In the genomic region with DNA sequence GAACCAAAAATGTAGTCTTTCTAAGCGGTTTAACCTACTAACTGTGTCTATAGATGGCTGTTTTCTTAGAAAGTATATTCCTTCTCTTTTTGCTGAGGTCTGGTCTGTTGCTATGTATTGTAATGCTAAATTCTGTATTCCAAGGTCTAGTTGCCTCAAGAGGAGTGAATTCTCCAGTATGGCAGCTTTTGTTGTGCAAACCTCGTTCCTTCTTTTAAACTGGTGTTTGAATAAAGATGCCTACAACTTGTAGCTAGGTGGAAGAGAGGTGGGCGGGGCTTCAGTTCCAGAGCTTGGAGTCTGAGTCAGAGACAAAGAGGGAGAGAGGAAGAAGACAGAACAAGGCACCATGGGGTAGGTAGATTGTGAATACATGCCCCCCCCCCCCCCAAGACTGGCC, we compare ENCODE assay signal across 24 mouse cellular contexts. TPM values are rescaled to one million over a fixed set of nuclear protein-coding genes. Genes with fewer than 3 reads are reported as not detected.
A peak's percentile ranks its signal among the peaks of the same experiment; 100 is the strongest.
DNase-seq lines count a peak whose midpoint lies in the region; ATAC-seq and TF ChIP-seq lines count a peak whose summit lies in the region.
"Had no signal": no experiment of that assay in that cellular context is flagged by ENCODE, and none has a peak within 500 bp of the region (broad histone marks: within the 10 kb centered on the region; RNA-seq: fewer than 3 reads in every experiment).

No protein-coding gene starts in this region.

- H3K36me3 ChIP-seq in midbrain, embryonic 11.5 days (ENCODE audit: control insufficient read depth, insufficient read depth, low read length): no peaks in the 10 kb centered on the region
- H3K36me3 ChIP-seq in midbrain, embryonic 16.5 days (ENCODE audit: control insufficient read depth, insufficient read depth, low read length): no peaks in the 10 kb centered on the region
- no peaks in the 10 kb centered on the region for H3K36me3 ChIP-seq in MEL (ENCODE audit: control insufficient read depth in 1 of 2, insufficient read depth in 2 of 2, low read length in 2 of 2)
- H3K36me3 ChIP-seq: forebrain, embryonic 10.5 days; G1E; hindbrain, embryonic 12.5 days; hindbrain, embryonic 15.5 days; intestine, embryonic 15.5 days had no signal

- no peaks in the 10 kb centered on the region for H3K27me3 ChIP-seq in midbrain, embryonic 11.5 days (ENCODE audit: control insufficient read depth, insufficient read depth, low read length)
- H3K27me3 ChIP-seq in midbrain, embryonic 16.5 days (ENCODE audit: control insufficient read depth, insufficient read depth, low read depth, low read length): no peaks in the 10 kb centered on the region
- no peaks in the 10 kb centered on the region; a peak in 1 of 4 replicates for H3K27me3 ChIP-seq in MEL (ENCODE audit: control insufficient read depth in 1 of 2, insufficient read depth in 2 of 2, low read length in 2 of 2)
- H3K27me3 ChIP-seq: forebrain, embryonic 13.5 days; hindbrain, embryonic 12.5 days; hindbrain, embryonic 15.5 days; intestine, embryonic 15.5 days had no signal

- H3K4me2 ChIP-seq in midbrain, embryonic 11.5 days: no peak overlapping the region
- H3K4me2 ChIP-seq in midbrain, embryonic 16.5 days (ENCODE audit: low read length): no peak overlapping the region
- H3K4me2 ChIP-seq: forebrain, embryonic 13.5 days; heart, embryonic 11.5 days; hindbrain, embryonic 12.5 days; hindbrain, embryonic 15.5 days; intestine, embryonic 15.5 days had no signal

- TF ChIP-seq RAD21 in MEL (IDR thresholded peaks at IDR 0.05; ENCODE audit: low read depth, low read length): no peak

- no peaks in the 10 kb centered on the region for H3K9me3 ChIP-seq in midbrain, embryonic 11.5 days (ENCODE audit: control insufficient read depth, low read length)
- no peaks in the 10 kb centered on the region for H3K9me3 ChIP-seq in midbrain, embryonic 16.5 days (replicated peaks; ENCODE audit: control insufficient read depth, low read length, poor library complexity, severe bottlenecking)
- no peaks in the 10 kb centered on the region for H3K9me3 ChIP-seq in MEL (replicated peaks; ENCODE audit: insufficient read depth, low read length)
- H3K9me3 ChIP-seq: forebrain, embryonic 10.5 days; forebrain, embryonic 13.5 days; hindbrain, embryonic 12.5 days; hindbrain, embryonic 15.5 days; intestine, embryonic 15.5 days had no signal

- H3K9ac ChIP-seq in midbrain, embryonic 11.5 days (ENCODE audit: low read length): no peak overlapping the region
- H3K9ac ChIP-seq in midbrain, embryonic 16.5 days (ENCODE audit: low read depth, low read length): no peak overlapping the region
- H3K9ac ChIP-seq in MEL (ENCODE audit: control insufficient read depth, low read depth, low read length, poor library complexity, severe bottlenecking): no peak overlapping the region
- H3K9ac ChIP-seq: forebrain, embryonic 13.5 days; hindbrain, embryonic 12.5 days; hindbrain, embryonic 15.5 days; intestine, embryonic 15.5 days had no signal

- TF ChIP-seq POLR2A in MEL (IDR thresholded peaks at IDR 0.05; ENCODE audit: control insufficient read depth in 1 of 2, insufficient read depth in 1 of 2, low read depth in 1 of 2, low read length in 2 of 2, poor library complexity in 1 of 2): no peak

- H3K4me3 ChIP-seq in midbrain, embryonic 11.5 days (ENCODE audit: low read depth, low read length): no peak overlapping the region
- no peak overlapping the region for H3K4me3 ChIP-seq in midbrain, embryonic 16.5 days (ENCODE audit: low read depth, low read length)
- H3K4me3 ChIP-seq in MEL (ENCODE audit: control insufficient read depth in 1 of 2, insufficient read depth in 1 of 2, low read depth in 2 of 2, low read length in 2 of 2): no peak overlapping the region
- H3K4me3 ChIP-seq in layer of hippocampus, adult 2 months: no peak overlapping the region
- H3K4me3 ChIP-seq: forebrain, embryonic 10.5 days; forebrain, embryonic 13.5 days; hindbrain, embryonic 12.5 days; hindbrain, embryonic 15.5 days; intestine, embryonic 15.5 days had no signal

- peak; percentile 17 for DNase-seq in midbrain, embryonic 11.5 days (ENCODE audit: low spot score, missing footprints)
- peak; percentile 30 for DNase-seq in MEL (ENCODE audit: low read depth, low spot score)
- DNase-seq in ZHBTc4 (ENCODE audit: low read depth, low spot score): peak; percentile 97
- DNase-seq in layer of hippocampus, adult 8-10 months (ENCODE audit: low spot score in 2 of 2): no peak
- DNase-seq in cerebellum, adult 18-20 months: no peak
- DNase-seq in layer of hippocampus, adult 2 months (ENCODE audit: low spot score in 2 of 2): no peak
- DNase-seq: adrenal gland, adult 2 months; adrenal gland, postnatal 14 days; B cell, adult 2 months; cerebellum, adult 11-12 months; cerebellum, adult 9-10 months; cerebellum, postnatal 14 days; gastrocnemius, postnatal 10 days; gastrocnemius, postnatal 36 days; heart, adult 11 months had no signal

- H3K4me1 ChIP-seq in midbrain, embryonic 11.5 days (ENCODE audit: control insufficient read depth, insufficient read depth, low read length): no peaks in the 10 kb centered on the region
- H3K4me1 ChIP-seq in midbrain, embryonic 16.5 days (ENCODE audit: control insufficient read depth, insufficient read depth, low read length): no peaks in the 10 kb centered on the region
- H3K4me1 ChIP-seq in MEL (ENCODE audit: control insufficient read depth in 1 of 2, insufficient read depth in 2 of 2, low read length in 2 of 2): no peaks in the 10 kb centered on the region
- H3K4me1 ChIP-seq: forebrain, embryonic 10.5 days; forebrain, embryonic 13.5 days; hindbrain, embryonic 12.5 days; hindbrain, embryonic 15.5 days; intestine, embryonic 15.5 days had no signal

- no peak overlapping the region for H3K27ac ChIP-seq in midbrain, embryonic 11.5 days (ENCODE audit: low read depth, low read length)
- no peak overlapping the region for H3K27ac ChIP-seq in midbrain, embryonic 16.5 days (ENCODE audit: low read length)
- no peak overlapping the region for H3K27ac ChIP-seq in MEL (ENCODE audit: control insufficient read depth, low read depth, low read length)
- H3K27ac ChIP-seq in layer of hippocampus, adult 2 months: no peak overlapping the region
- H3K27ac ChIP-seq: forebrain, embryonic 10.5 days; forebrain, embryonic 13.5 days; hindbrain, embryonic 12.5 days; hindbrain, embryonic 15.5 days; intestine, embryonic 15.5 days had no signal

- H3K79me2 ChIP-seq in MEL (ENCODE audit: control insufficient read depth, insufficient read depth, low read length, poor library complexity): no peaks in the 10 kb centered on the region

- 49% methylated on average over 3 of the region's 3 CpGs for WGBS in midbrain, embryonic 11.5 days
- 44% methylated on average over 3 of the region's 3 CpGs for WGBS in midbrain, embryonic 16.5 days

- ATAC-seq in midbrain, embryonic 11.5 days (ENCODE audit: low FRiP score): no peak
- no peak for ATAC-seq in midbrain, embryonic 16.5 days
- ATAC-seq: forebrain, embryonic 13.5 days; forebrain, embryonic 16.5 days; intestine, embryonic 15.5 days had no signal

- no peak for TF ChIP-seq CTCF in MEL (IDR thresholded peaks at IDR 0.05 in 2 of 3, conservative IDR thresholded peaks at IDR 0.05 in 1 of 3; ENCODE audit: control insufficient read depth in 1 of 3, insufficient read depth in 1 of 3, low read depth in 2 of 3, low read length in 3 of 3, poor library complexity in 1 of 3, severe bottlenecking in 1 of 3)
- no peak for TF ChIP-seq CTCF in layer of hippocampus, adult 2 months (conservative IDR thresholded peaks at IDR 0.05)

- no peak for TF ChIP-seq EP300 in MEL (IDR thresholded peaks at IDR 0.05; ENCODE audit: low read depth in 1 of 2, low read length in 2 of 2)

TF ChIP-seq in MEL, 35 proteins besides CTCF, POLR2A, EP300 and RAD21:
- no peak for TF ChIP-seq CHD1 (IDR thresholded peaks at IDR 0.05; ENCODE audit: low read depth, low read length)
- no peak for TF ChIP-seq HCFC1 (IDR thresholded peaks at IDR 0.05; ENCODE audit: low read depth, low read length)
- TF ChIP-seq MYC (IDR thresholded peaks at IDR 0.05; ENCODE audit: low read depth, low read length): no peak
- TF ChIP-seq CHD2 (IDR thresholded peaks at IDR 0.05; ENCODE audit: low read length): no peak
- no peak for TF ChIP-seq ZKSCAN1 (IDR thresholded peaks at IDR 0.05; ENCODE audit: low read depth, low read length)
- no peak for TF ChIP-seq TCF12 (IDR thresholded peaks at IDR 0.05; ENCODE audit: low read depth, low read length)
- TF ChIP-seq GABPA (IDR thresholded peaks at IDR 0.05; ENCODE audit: low read depth, low read length): no peak
- TF ChIP-seq E2F4 (IDR thresholded peaks at IDR 0.05; ENCODE audit: borderline replicate concordance, low read depth, low read length): no peak
- no peak for TF ChIP-seq ZNF384 (IDR thresholded peaks at IDR 0.05; ENCODE audit: low read depth, low read length)
- TF ChIP-seq SIN3A (IDR thresholded peaks at IDR 0.05; ENCODE audit: low read length): no peak
- TF ChIP-seq MEF2A (IDR thresholded peaks at IDR 0.05; ENCODE audit: extremely low read depth, insufficient replicate concordance, low read depth, low read length, poor library complexity, severe bottlenecking): no peak
- no peak for TF ChIP-seq USF1 (IDR thresholded peaks at IDR 0.05; ENCODE audit: low read depth, low read length)
- TF ChIP-seq POLR2AphosphoS5 (IDR thresholded peaks at IDR 0.05; ENCODE audit: borderline replicate concordance, low read depth, low read length): no peak
- no peak for TF ChIP-seq MXI1 (IDR thresholded peaks at IDR 0.05; ENCODE audit: low read depth, low read length)
- TF ChIP-seq ELF1 (IDR thresholded peaks at IDR 0.05; ENCODE audit: low read depth, low read length): no peak
- no peak for TF ChIP-seq JUND (IDR thresholded peaks at IDR 0.05; ENCODE audit: low read depth, low read length)
- TF ChIP-seq POLR2AphosphoS2 (IDR thresholded peaks at IDR 0.05; ENCODE audit: low read length): no peak
- no peak for TF ChIP-seq RCOR1 (IDR thresholded peaks at IDR 0.05; ENCODE audit: low read depth, low read length)

RNA-seq across cellular contexts. Expression of a gene that starts 25.5 kb away (rescaled TPM):
- 26.9 and 31.6 TPM in 2 replicates for polyA plus RNA-seq in midbrain, embryonic 11.5 days (2014; fragmentation: Nextera tagmentation; extraction: Ambion mirVana)
- polyA plus RNA-seq in midbrain, embryonic 16.5 days (2015; fragmentation: Nextera tagmentation; extraction: Ambion mirVana): 22.6 and 26.6 TPM in 2 replicates
- total RNA-seq in MEL (2012; rRNA removed): 12.2 and 12.3 TPM in 2 replicates
- polyA plus RNA-seq in MEL (2012; ENCODE audit: insufficient read depth in 1 of 2, insufficient read length in 2 of 2, low read depth in 1 of 2, low replicate concordance in 2 of 2, missing spikeins in 1 of 2): 10 to 100 TPM in 1 of 2 experiments, not detected in 1; 56.2 TPM
- total RNA-seq in layer of hippocampus, adult 8-10 months (2022): 10 to 100 TPM; 52.4 to 66.5 (median 60.7) TPM
- total RNA-seq in layer of hippocampus, adult 2 months (2021): 10 to 100 TPM; 53.8 to 59.4 TPM

Comparison
In these comparisons a context has a peak if more than half of its experiments do, and no peak if none do; other contexts are left out.
1. DNase-seq: peak in midbrain, embryonic 11.5 days (single experiment), MEL (single experiment) and ZHBTc4 (single experiment); none in layer of hippocampus, adult 8-10 months (0 of 2), cerebellum, adult 18-20 months (0 of 2) and layer of hippocampus, adult 2 months (0 of 2).